Mouse (Mus musculus) limb, embryonic 14.5 days (tissue): ENCODE measurements around the gene Rbp7. TPM values are rescaled to one million over a fixed set of nuclear protein-coding genes. Genes with fewer than 3 reads are reported as not detected.
"Not testable (repeated sequence)": the region's sequence is repeated elsewhere in the genome, so short reads cannot be mapped to it uniquely, and the experiment has no call there.

Experiments
- ATAC-seq: fragments of 200-750 bp; cut with Nextera tagmentation; 2 replicates; pipeline ENCODE4 v1.8.0; 2017; ENCODE audit warnings: low read depth, moderate number of reproducible peaks, moderate TSS enrichment; ENCODE audit not compliant: low FRiP score
- DNase-seq: peaks from one replicate; pipeline ENCODE4 v3.0.0-alpha.2; 2015; ENCODE audit warnings: low spot score
- H3K27ac ChIP-seq: fragments of 300-500 bp; sonication (generic); replicated peaks from 2 replicates; pipeline ENCODE4 v1.5.1; 2014; ENCODE audit warnings: low read depth, mild to moderate bottlenecking, low read length, moderate library complexity, mixed read lengths
- H3K27me3 ChIP-seq: fragments of 300-500 bp; sonication (generic); 2 replicates; pipeline ENCODE4 v1.6.1; 2014; ENCODE audit warnings: low read length, mixed read lengths; ENCODE audit not compliant: control insufficient read depth, insufficient read depth
- H3K36me3 ChIP-seq: fragments of 300-500 bp; sonication (generic); 2 replicates; pipeline ENCODE4 v1.6.1; 2014; ENCODE audit warnings: mild to moderate bottlenecking, low read length, moderate library complexity, mixed read lengths; ENCODE audit not compliant: control insufficient read depth, insufficient read depth
- H3K4me1 ChIP-seq: fragments of 300-500 bp; sonication (generic); 2 replicates; pipeline ENCODE4 v1.6.1; 2014; ENCODE audit warnings: antibody characterized with exemption, low read length, mixed read lengths; ENCODE audit not compliant: control insufficient read depth, insufficient read depth
- H3K4me2 ChIP-seq: fragments of 300-500 bp; sonication (generic); replicated peaks from 2 replicates; pipeline ENCODE4 v1.6.1; 2014; ENCODE audit warnings: low read depth, mild to moderate bottlenecking, low read length, moderate library complexity; ENCODE audit not compliant: severe bottlenecking
- H3K4me3 ChIP-seq: fragments of 300-500 bp; sonication (generic); replicated peaks from 2 replicates; pipeline ENCODE4 v1.5.1; 2014; ENCODE audit warnings: low read length
- H3K9ac ChIP-seq: fragments of 300-500 bp; sonication (generic); 2 replicates; pipeline ENCODE4 v1.6.1; 2014; ENCODE audit warnings: mild to moderate bottlenecking, low read depth, low read length, moderate library complexity; ENCODE audit not compliant: severe bottlenecking
- H3K9me3 ChIP-seq: fragments of 300-500 bp; sonication (generic); 2 replicates; pipeline ENCODE4 v1.6.1; 2016; ENCODE audit warnings: low read length; ENCODE audit not compliant: control insufficient read depth
- POLR2A ChIP-seq: fragments of 200-500 bp; IDR thresholded peaks from 2 replicates; pipeline ENCODE4 v1.8.0; 2012; ENCODE audit warnings: inconsistent platforms, mild to moderate bottlenecking, moderate library complexity, borderline replicate concordance; ENCODE audit not compliant: insufficient read depth, insufficient read length; ENCODE audit errors: extremely low read depth
- WGBS: fragments of 180-500 bp; shearing (Covaris S2); extraction: QIAGEN DNeasy Blood & Tissue Kit; methylation state at CpG from one replicate; pipeline ENCODE4 v1.1.7; 2014; 5-methylcytosine and 5-hydroxymethylcytosine counted together
- polyA plus RNA-seq, 2 experiments: library from polyadenylated mRNA; depleted of rRNA in 1 of 2; stranded (reverse) in 1 of 2; unstranded in 1 of 2; fragments of >200 nt; fragmentation: Nextera tagmentation in 1 of 2; extraction: Ambion mirVana in 1 of 2; gene quantifications; 2 replicates each; pipeline versions ENCODE4 v1.2.1 to v1.2.3; 2012 to 2014

Gene Rbp7
- polyA plus RNA-seq, 2 experiments = 0.11 to 0.89 TPM

GRCm38 (mm10) chr4:149444964-149445701, 9.6 kb downstream of the Rbp7 start:
- Histone ChIP-seq H3K27me3 (no peaks in the 10 kb centered on the region), H3K36me3 (no peaks in the 10 kb centered on the region), H3K4me1 (peaks cover 17% of the 10 kb centered on the region), H3K27ac (peak overlapping the region; percentile 92), H3K4me2 (peak overlapping the region; percentile 58), H3K9ac (peak overlapping the region; percentile 65), H3K4me3 (peak overlapping the region; percentile 33), H3K9me3 (no peaks in the 10 kb centered on the region)
- WGBS = under 1% methylated on average over 35 of the region's 36 CpGs
- DNase-seq (peak; percentile 96), ATAC-seq (peak; percentile 96)
- TF ChIP-seq POLR2A = peak; percentile 98

GRCm38 (mm10) chr4:149444465-149444864, 10.3 kb downstream of the Rbp7 start:
- no peaks in the 10 kb centered on the region for H3K36me3 ChIP-seq
- no peak for DNase-seq
- no peak for ATAC-seq
- H3K9me3 ChIP-seq = no peaks in the 10 kb centered on the region
- H3K4me1 ChIP-seq = peaks cover 17% of the 10 kb centered on the region
- TF ChIP-seq POLR2A = no peak
- peak overlapping the region; percentile 58 for H3K4me2 ChIP-seq
- peak overlapping the region; percentile 92 for H3K27ac ChIP-seq
- H3K27me3 ChIP-seq = no peaks in the 10 kb centered on the region
- peak overlapping the region; percentile 65 for H3K9ac ChIP-seq
- WGBS = 64% methylated on average over 1 of the region's 1 CpGs
- no peak overlapping the region for H3K4me3 ChIP-seq

- Histone ChIP-seq H3K9ac (no peak overlapping the region), H3K4me3 (no peak overlapping the region), H3K9me3 (no peaks in the 10 kb centered on the region), H3K4me2 (no peak overlapping the region), H3K27me3 (no peaks in the 10 kb centered on the region), H3K27ac (peak overlapping the region; percentile 63; the same call in 1 of the 2 replicates), H3K36me3 (no peaks in the 10 kb centered on the region), H3K4me1 (peaks cover 17% of the 10 kb centered on the region)
- TF ChIP-seq POLR2A = no peak
- DNase-seq (peak; percentile 82), ATAC-seq (no peak)
- WGBS = 28% methylated on average over 3 of the region's 3 CpGs
These were observed 12.3 kb downstream of the Rbp7 start for GRCm38 (mm10) chr4:149442436-149442835.

GRCm38 (mm10) chr4:149440576-149440975, 14.2 kb downstream of the Rbp7 start:
- Histone ChIP-seq H3K4me3 (no peak overlapping the region), H3K9me3 (no peaks in the 10 kb centered on the region), H3K27me3 (no peaks in the 10 kb centered on the region), H3K4me2 (no peak overlapping the region), H3K27ac (no peak overlapping the region), H3K36me3 (no peaks in the 10 kb centered on the region), H3K9ac (no peak overlapping the region), H3K4me1 (peaks cover 16% of the 10 kb centered on the region)
- 53% methylated on average over 8 of the region's 8 CpGs for WGBS
- ATAC-seq = peak; percentile 46
- DNase-seq = peak; percentile 44
- no peak for TF ChIP-seq POLR2A

GRCm38 (mm10) chr4:149431887-149432286, 22.9 kb downstream of the Rbp7 start:
- DNase-seq, H3K27ac ChIP-seq, H3K27me3 ChIP-seq, H3K4me3 ChIP-seq, H3K36me3 ChIP-seq, H3K4me1 ChIP-seq, H3K9me3 ChIP-seq, H3K4me2 ChIP-seq, H3K9ac ChIP-seq, ATAC-seq: not testable (repeated sequence)
- 76% methylated on average over 1 of the region's 1 CpGs for WGBS
